21 mouse cellular contexts compared by ENCODE assay signal in the genomic region with DNA sequence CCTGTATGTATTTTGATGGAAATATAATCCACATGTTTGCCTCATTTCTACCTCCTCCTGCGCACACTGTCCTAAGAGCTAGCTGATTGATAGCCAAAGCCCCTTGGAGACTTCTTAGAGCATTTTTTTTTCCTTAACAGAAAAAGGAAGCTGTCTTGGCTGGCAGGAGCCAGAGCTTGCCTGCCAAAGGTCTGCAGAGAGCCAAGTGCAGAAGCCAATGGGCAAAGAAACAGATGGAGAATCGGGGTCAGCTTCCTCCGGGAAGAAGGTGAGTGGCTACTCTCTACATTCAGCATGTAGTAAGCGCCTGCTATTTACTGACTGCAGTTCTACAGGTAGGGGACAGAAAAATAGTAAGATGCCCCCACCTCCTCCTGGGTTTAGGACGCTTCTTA.
DNase-seq lines count a peak whose midpoint lies in the region; TF ChIP-seq lines count a peak whose summit lies in the region.
"Had no signal": no experiment of that assay in that cellular context is flagged by ENCODE, and none has a peak within 500 bp of the region (broad histone marks: within the 10 kb centered on the region; RNA-seq: fewer than 3 reads in every experiment).

No protein-coding gene starts in this region.

- peak; percentile 62 for DNase-seq in gastrocnemius, adult 2 months
- no peak for DNase-seq in gastrocnemius, postnatal 10 days
- DNase-seq in brain, adult 2 months (ENCODE audit: low read depth, low spot score) = peak; percentile 90
- DNase-seq in cerebellum, adult 2 months = peak; percentile 73 to 87
- peak; percentile 75 to 79 for DNase-seq in cerebellum, postnatal 25 days
- DNase-seq in thymus, adult 18-20 months = no peak
- no peak for DNase-seq in layer of hippocampus, postnatal 10 days (ENCODE audit: low spot score in 2 of 2)
- DNase-seq: heart, adult 2 months; heart, postnatal 36 days; kidney, adult 8-10 months; kidney, postnatal 10 days; lung, adult 18-20 months; lung, postnatal 10 days had no signal

- no peak for TF ChIP-seq POLR2A in cerebellum, adult 2 months (IDR thresholded peaks at IDR 0.05; ENCODE audit: borderline replicate concordance, insufficient read depth, low read length)

- 20% methylated on average over 5 of the region's 5 CpGs for WGBS in cerebellum, adult 2 months

- H3K27ac ChIP-seq in gastrocnemius, adult 2 months = no peak overlapping the region
- no peak overlapping the region for H3K27ac ChIP-seq in cerebellum, adult 2 months (ENCODE audit: insufficient read depth, low read length)
- H3K27ac ChIP-seq: forebrain, embryonic 13.5 days; heart, adult 2 months; hindbrain, embryonic 15.5 days; intestine, embryonic 15.5 days; limb, embryonic 13.5 days; liver, embryonic 12.5 days; midbrain, embryonic 10.5 days; neural tube, embryonic 15.5 days; stomach, postnatal 0 days had no signal

- H3K4me3 ChIP-seq in gastrocnemius, adult 2 months = no peak overlapping the region
- H3K4me3 ChIP-seq in cerebellum, adult 2 months (replicated peaks; ENCODE audit: insufficient read depth, low read depth, low read length) = no peak overlapping the region
- H3K4me3 ChIP-seq: forebrain, embryonic 13.5 days; heart, adult 2 months; hindbrain, embryonic 15.5 days; intestine, embryonic 15.5 days; limb, embryonic 13.5 days; liver, embryonic 12.5 days; midbrain, embryonic 10.5 days; neural tube, embryonic 15.5 days had no signal

- peaks cover 32% of the 10 kb centered on the region for H3K4me1 ChIP-seq in cerebellum, adult 2 months (ENCODE audit: control insufficient read depth, insufficient read depth, low read length)

- TF ChIP-seq CTCF in gastrocnemius, adult 2 months (IDR thresholded peaks at IDR 0.05) = no peak
- TF ChIP-seq CTCF in cerebellum, adult 2 months (IDR thresholded peaks at IDR 0.05; ENCODE audit: borderline replicate concordance, insufficient read depth, low read depth, low read length) = no peak

- intact Hi-C loops in gastrocnemius, adult 2 months (cut with DNase I) = loop anchor here (10.0 kb wide), 1 partner anchor 245 kb away; no protein-coding TSS in a partner anchor

- H3K27me3 ChIP-seq in cerebellum, adult 2 months (ENCODE audit: control insufficient read depth, insufficient read depth, low read length) = no peaks in the 10 kb centered on the region
- H3K27me3 ChIP-seq: intestine, embryonic 15.5 days; liver, embryonic 12.5 days had no signal

Comparison
In these comparisons a context has a peak if more than half of its experiments do, and no peak if none do; other contexts are left out.
1. DNase-seq: peak in gastrocnemius, adult 2 months (single experiment), brain, adult 2 months (single experiment), cerebellum, adult 2 months (2 of 2) and cerebellum, postnatal 25 days (2 of 2); none in gastrocnemius, postnatal 10 days (single experiment), thymus, adult 18-20 months (0 of 2) and layer of hippocampus, postnatal 10 days (0 of 2).